Mouse (Mus musculus) intestine, postnatal 0 days (tissue): ENCODE results near the gene Serhl. TPM values are rescaled to one million over a fixed set of nuclear protein-coding genes. Genes with fewer than 3 reads are reported as not detected.

Experiments used
- ATAC-seq: fragments of 200-750 bp; cut with Nextera tagmentation; 2 replicates; pipeline ENCODE4 v1.8.0; 2017; ENCODE audit warnings: mild to moderate bottlenecking, moderate TSS enrichment, moderate library complexity
- H3K27ac ChIP-seq: fragments of 300-500 bp; sonication (generic); 2 replicates; pipeline ENCODE4 v1.5.1; 2014; ENCODE audit warnings: mild to moderate bottlenecking, low read depth, low read length, moderate library complexity
- H3K27me3 ChIP-seq: fragments of 300-500 bp; sonication (generic); replicated peaks from 2 replicates; pipeline ENCODE4 v1.6.1; 2014; ENCODE audit warnings: low read length, mixed read lengths; ENCODE audit not compliant: control insufficient read depth, insufficient read depth
- H3K36me3 ChIP-seq: fragments of 300-500 bp; sonication (generic); 2 replicates; pipeline ENCODE4 v1.6.1; 2014; ENCODE audit warnings: mild to moderate bottlenecking, moderate library complexity; ENCODE audit not compliant: control insufficient read depth, insufficient read depth
- H3K4me1 ChIP-seq: fragments of 300-500 bp; sonication (generic); replicated peaks from 2 replicates; pipeline ENCODE4 v1.6.1; 2014; ENCODE audit warnings: antibody characterized with exemption, low read length, mixed read lengths; ENCODE audit not compliant: control insufficient read depth, insufficient read depth
- H3K4me2 ChIP-seq: fragments of 300-500 bp; sonication (generic); replicated peaks from 2 replicates; pipeline ENCODE4 v1.6.1; 2014; ENCODE audit warnings: low read depth, mild to moderate bottlenecking, moderate library complexity
- H3K4me3 ChIP-seq: fragments of 300-500 bp; sonication (generic); 2 replicates; pipeline ENCODE4 v1.5.1; 2014; ENCODE audit warnings: low read depth, low read length
- H3K9ac ChIP-seq: fragments of 300-500 bp; sonication (generic); 2 replicates; pipeline ENCODE4 v1.6.1; 2014; ENCODE audit warnings: mild to moderate bottlenecking, low read depth, low read length
- H3K9me3 ChIP-seq: fragments of 300-500 bp; sonication (generic); 2 replicates; pipeline ENCODE4 v1.6.1; 2016; ENCODE audit warnings: mixed run types; ENCODE audit not compliant: control insufficient read depth
- CTCF ChIP-seq: sonication (generic); IDR thresholded peaks from 2 replicates; pipeline ENCODE4 v1.5.1; 2016; ENCODE audit warnings: low read depth, mild to moderate bottlenecking, control low read depth, antibody characterized with exemption, moderate library complexity
- WGBS: fragments of 180-500 bp; shearing (Covaris S2); extraction: QIAGEN DNeasy Blood & Tissue Kit; methylation state at CpG from one replicate; pipeline ENCODE4 v1.1.7; 2014; 5-methylcytosine and 5-hydroxymethylcytosine counted together
- polyA plus RNA-seq: library from polyadenylated mRNA; unstranded; fragments of >200 nt; fragmentation: Nextera tagmentation; extraction: Ambion mirVana; gene quantifications from 2 replicates; pipeline ENCODE4 v1.2.1, GENCODE M21; 2015

Gene Serhl
- polyA plus RNA-seq, 1 experiment from 2014 or later = 58.5 TPM

GRCm38 (mm10) chr15:83103111-83103510, 13.8 kb downstream of the Serhl start:
- H3K9ac ChIP-seq = no peak overlapping the region
- H3K4me3 ChIP-seq = no peak overlapping the region
- H3K27me3 ChIP-seq = no peaks in the 10 kb centered on the region
- no peak overlapping the region for H3K4me2 ChIP-seq
- H3K4me1 ChIP-seq = 0 out of 2 replicates have a peak, but pooled peaks cover 3% of the 10 kb centered on the region
- H3K27ac ChIP-seq = no peak overlapping the region
- no peak for ATAC-seq
- 64% methylated on average over 1 of the region's 1 CpGs for WGBS
- H3K36me3 ChIP-seq = peaks cover 11% of the 10 kb centered on the region
- H3K9me3 ChIP-seq = no peaks in the 10 kb centered on the region
- TF ChIP-seq CTCF = no peak

- H3K27ac ChIP-seq = no peak overlapping the region
- no peak overlapping the region for H3K4me3 ChIP-seq
- no peak overlapping the region for H3K4me2 ChIP-seq
- H3K9ac ChIP-seq = no peak overlapping the region
- H3K4me1 ChIP-seq = no peaks in the 10 kb centered on the region
- peak; percentile 85 for ATAC-seq
- no peak for TF ChIP-seq CTCF
- 38% methylated on average over 6 of the region's 6 CpGs for WGBS
- no peaks in the 10 kb centered on the region for H3K9me3 ChIP-seq
- peaks cover 22% of the 10 kb centered on the region for H3K36me3 ChIP-seq
- no peaks in the 10 kb centered on the region for H3K27me3 ChIP-seq
Measured at GRCm38 (mm10) chr15:83106426-83106825, 17.1 kb downstream of the Serhl start.

GRCm38 (mm10) chr15:83107814-83108213, 18.5 kb downstream of the Serhl start:
- no peak for ATAC-seq
- H3K4me1 ChIP-seq = 0 out of 2 replicates have a peak, but pooled peaks cover 3% of the 10 kb centered on the region
- no peak overlapping the region for H3K27ac ChIP-seq
- TF ChIP-seq CTCF = no peak
- H3K4me3 ChIP-seq = no peak overlapping the region
- WGBS = 82% methylated on average over 6 of the region's 6 CpGs
- H3K27me3 ChIP-seq = no peaks in the 10 kb centered on the region
- peaks cover 22% of the 10 kb centered on the region for H3K36me3 ChIP-seq
- no peak overlapping the region for H3K4me2 ChIP-seq
- no peak overlapping the region for H3K9ac ChIP-seq
- H3K9me3 ChIP-seq = no peaks in the 10 kb centered on the region

GRCm38 (mm10) chr15:83111290-83111689, 22.0 kb downstream of the Serhl start:
- Histone ChIP-seq H3K9me3 (no peaks in the 10 kb centered on the region), H3K9ac (no peak overlapping the region), H3K4me1 (0 out of 2 replicates have a peak, but pooled peaks cover 3% of the 10 kb centered on the region), H3K36me3 (peaks cover 31% of the 10 kb centered on the region), H3K4me3 (no peak overlapping the region), H3K4me2 (no peak overlapping the region), H3K27me3 (no peaks in the 10 kb centered on the region), H3K27ac (no peak overlapping the region)
- TF ChIP-seq CTCF = no peak
- ATAC-seq = no peak
- WGBS = 55% methylated on average over 6 of the region's 6 CpGs

- no peak for ATAC-seq
- H3K9ac ChIP-seq = no peak overlapping the region
- 84% methylated on average over 7 of the region's 7 CpGs for WGBS
- no peak for TF ChIP-seq CTCF
- no peak overlapping the region for H3K4me2 ChIP-seq
- H3K27ac ChIP-seq = no peak overlapping the region
- H3K27me3 ChIP-seq = no peaks in the 10 kb centered on the region
- H3K4me3 ChIP-seq = no peak overlapping the region
- H3K36me3 ChIP-seq = peaks cover 37% of the 10 kb centered on the region
- 0 out of 2 replicates have a peak, but pooled peaks cover 3% of the 10 kb centered on the region for H3K4me1 ChIP-seq
- no peaks in the 10 kb centered on the region for H3K9me3 ChIP-seq
Measured at GRCm38 (mm10) chr15:83111874-83112273, 22.6 kb downstream of the Serhl start.

GRCm38 (mm10) chr15:83112898-83113297, 23.6 kb downstream of the Serhl start:
- Histone ChIP-seq H3K27me3 (no peaks in the 10 kb centered on the region), H3K4me3 (no peak overlapping the region), H3K36me3 (peaks cover 47% of the 10 kb centered on the region), H3K4me2 (no peak overlapping the region), H3K9ac (no peak overlapping the region), H3K27ac (no peak overlapping the region), H3K9me3 (no peaks in the 10 kb centered on the region), H3K4me1 (0 out of 2 replicates have a peak, but pooled peaks cover 3% of the 10 kb centered on the region)
- 12% methylated on average over 11 of the region's 11 CpGs for WGBS
- peak; percentile 62 for ATAC-seq
- peak; percentile 89 for TF ChIP-seq CTCF

- ATAC-seq = no peak
Measured at GRCm38 (mm10) chr15:83114106-83114505, 24.8 kb downstream of the Serhl start.

More at GRCm38 (mm10) chr15:83114106-83114505, 24.8 kb downstream of the Serhl start:
- no peak overlapping the region for H3K4me3 ChIP-seq
- no peaks in the 10 kb centered on the region for H3K9me3 ChIP-seq
- H3K9ac ChIP-seq = no peak overlapping the region
- TF ChIP-seq CTCF = no peak
- H3K27me3 ChIP-seq = no peaks in the 10 kb centered on the region
- no peak overlapping the region for H3K27ac ChIP-seq
- no peak overlapping the region for H3K4me2 ChIP-seq
- H3K36me3 ChIP-seq = peaks cover 50% of the 10 kb centered on the region
- WGBS = 71% methylated on average over 9 of the region's 9 CpGs
- H3K4me1 ChIP-seq = 0 out of 2 replicates have a peak, but pooled peaks cover 3% of the 10 kb centered on the region
